Mouse (Mus musculus): ENCODE data around the gene Mical1.

DNA sequence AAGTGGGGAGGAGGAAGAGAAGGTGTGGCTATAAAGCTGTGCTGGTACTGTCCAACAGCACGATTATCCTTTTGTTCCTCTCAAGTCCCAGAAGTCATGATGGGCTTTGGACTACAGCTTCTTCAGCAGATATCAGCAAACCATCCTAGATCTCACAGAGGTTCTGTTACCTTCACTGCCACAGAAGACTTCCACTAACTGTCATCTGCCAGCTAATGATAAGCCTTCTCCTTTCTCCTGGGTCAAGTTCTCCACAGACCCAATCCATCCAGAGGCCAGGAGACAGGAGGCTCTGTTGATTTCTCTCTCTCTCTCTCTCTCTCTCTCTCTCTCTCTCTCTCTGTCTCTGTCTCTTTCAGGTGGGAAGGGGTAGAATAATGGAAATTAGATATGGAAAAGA, 27.9 kb upstream of the Mical1 start:
- TF ChIP-seq POLR2A (IDR thresholded peaks at IDR 0.05; ENCODE audit: low read depth, low read length) = no peak
- TF ChIP-seq CTCF (IDR thresholded peaks at IDR 0.05; ENCODE audit: extremely low read depth, insufficient read depth, insufficient read length, insufficient replicate concordance) = no peak
